Mouse (Mus musculus): ENCODE results near the gene Fancm. TPM values are rescaled to one million over a fixed set of nuclear protein-coding genes. Genes with fewer than 3 reads are reported as not detected.

Fancm gene
- polyA plus RNA-seq, 1 experiment from 2014 or later = 8.4 TPM

GRCm38 (mm10) chr12:65066234-65066633, 9.2 kb upstream of the Fancm start:
- no peaks in the 10 kb centered on the region for H3K27me3 ChIP-seq (ENCODE audit: insufficient read depth, low read length)
- no peak overlapping the region for H3K4me2 ChIP-seq (replicated peaks; ENCODE audit: low read depth, low read length)
- 0 out of 2 replicates have a peak, but pooled peaks cover 3% of the 10 kb centered on the region for H3K4me1 ChIP-seq (ENCODE audit: insufficient read depth, low read length)
- no peak for ATAC-seq (ENCODE audit: low FRiP score, low TSS enrichment)
- H3K4me3 ChIP-seq (ENCODE audit: low read length) = no peak overlapping the region
- H3K27ac ChIP-seq (ENCODE audit: low read length) = no peak overlapping the region
- H3K9ac ChIP-seq (replicated peaks; ENCODE audit: low read length) = no peak overlapping the region
- peaks cover 30% of the 10 kb centered on the region for H3K36me3 ChIP-seq (ENCODE audit: insufficient read depth, low read length)
- 70% methylated on average over 3 of the region's 3 CpGs for WGBS
- no peaks in the 10 kb centered on the region for H3K9me3 ChIP-seq (ENCODE audit: low read length)

DNA sequence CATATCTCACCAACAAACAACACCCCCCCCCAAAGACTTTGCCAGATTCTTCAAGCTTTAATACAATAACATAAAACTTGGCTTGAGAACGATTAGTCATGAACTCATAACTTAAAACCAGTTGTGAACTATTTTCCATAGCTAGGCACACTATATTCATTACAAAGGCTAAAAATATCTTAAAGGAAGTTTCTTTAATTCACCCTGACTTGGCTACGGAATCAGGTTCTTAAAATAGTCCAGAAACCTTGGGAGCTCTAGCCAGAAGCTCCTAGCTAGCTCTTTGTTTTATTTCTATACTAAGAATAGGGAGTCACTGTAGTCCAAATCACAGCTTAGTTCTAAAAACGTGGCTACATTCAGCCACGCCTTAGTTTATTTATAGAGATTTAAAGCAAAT, 7.0 kb upstream of the Fancm start:
- no peak overlapping the region for H3K27ac ChIP-seq (ENCODE audit: low read length)
- no peaks in the 10 kb centered on the region for H3K9me3 ChIP-seq (ENCODE audit: low read length)
- ATAC-seq (ENCODE audit: low FRiP score, low TSS enrichment) = no peak
- H3K4me2 ChIP-seq (replicated peaks; ENCODE audit: low read depth, low read length) = no peak overlapping the region
- no peak overlapping the region for H3K9ac ChIP-seq (replicated peaks; ENCODE audit: low read length)
- 69% methylated on average over 4 of the region's 4 CpGs for WGBS
- no peaks in the 10 kb centered on the region for H3K27me3 ChIP-seq (ENCODE audit: insufficient read depth, low read length)
- peaks cover 25% of the 10 kb centered on the region for H3K36me3 ChIP-seq (ENCODE audit: insufficient read depth, low read length)
- 0 out of 2 replicates have a peak, but pooled peaks cover 11% of the 10 kb centered on the region for H3K4me1 ChIP-seq (ENCODE audit: insufficient read depth, low read length)
- H3K4me3 ChIP-seq (ENCODE audit: low read length) = no peak overlapping the region

DNA sequence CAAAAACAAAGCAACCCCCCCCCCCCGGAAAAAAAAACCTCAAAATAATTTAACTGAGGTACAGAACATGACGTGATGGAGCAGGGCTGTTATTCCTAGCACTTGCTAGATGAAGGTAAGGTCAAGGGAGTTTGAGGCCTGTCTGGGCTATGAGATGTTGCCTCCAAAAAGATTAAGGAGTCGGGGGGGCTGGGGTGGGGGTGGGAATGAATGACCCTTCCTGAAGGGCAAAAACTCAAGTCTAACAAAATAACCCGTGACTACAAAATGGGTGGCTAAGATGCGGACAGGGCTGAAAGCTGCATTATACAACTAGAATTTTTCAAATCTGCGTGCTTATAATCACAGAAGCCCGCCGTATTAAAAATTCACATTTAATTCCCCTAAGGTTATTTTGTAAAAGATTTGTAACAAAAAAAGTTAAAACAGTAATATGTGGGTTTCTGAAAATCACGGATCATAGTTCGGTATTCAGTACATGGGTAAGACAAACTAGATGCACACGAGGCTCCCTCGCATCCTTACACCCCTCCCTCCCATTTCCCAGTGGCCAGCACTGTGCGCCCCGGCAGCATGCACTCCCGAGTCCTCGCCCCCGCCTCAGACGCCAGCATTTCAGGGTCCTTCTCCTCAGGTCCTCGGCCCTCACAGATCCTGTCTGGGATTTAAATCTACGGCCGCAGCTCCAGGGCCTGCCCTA, 2.3 kb upstream of the Fancm start:
- H3K9me3 ChIP-seq (ENCODE audit: low read length) = no peaks in the 10 kb centered on the region
- H3K9ac ChIP-seq (replicated peaks; ENCODE audit: low read length) = peak overlapping the region; percentile 80
- H3K27ac ChIP-seq (ENCODE audit: low read length) = peak overlapping the region; percentile 93
- H3K4me3 ChIP-seq (ENCODE audit: low read length) = peak overlapping the region; percentile 62
- peak; percentile 82 for ATAC-seq (ENCODE audit: low FRiP score, low TSS enrichment)
- H3K4me2 ChIP-seq (replicated peaks; ENCODE audit: low read depth, low read length) = peak overlapping the region; percentile 79
- 1% methylated on average over 21 of the region's 21 CpGs for WGBS
- H3K27me3 ChIP-seq (ENCODE audit: insufficient read depth, low read length) = no peaks in the 10 kb centered on the region
- peaks cover 9% of the 10 kb centered on the region for H3K36me3 ChIP-seq (ENCODE audit: insufficient read depth, low read length)
- peaks cover 29% of the 10 kb centered on the region for H3K4me1 ChIP-seq (ENCODE audit: insufficient read depth, low read length)

- Histone ChIP-seq H3K9ac (replicated peaks; ENCODE audit: low read length) (peak within 1 kb of the TSS; percentile 80), H3K27ac (ENCODE audit: low read length) (peak within 1 kb of the TSS; percentile 93), H3K9me3 (ENCODE audit: low read length) (no peaks in the 10 kb centered on the region), H3K36me3 (ENCODE audit: insufficient read depth, low read length) (peaks cover 6% of the 10 kb centered on the region), H3K27me3 (ENCODE audit: insufficient read depth, low read length) (no peaks in the 10 kb centered on the region), H3K4me3 (ENCODE audit: low read length) (peak within 1 kb of the TSS; percentile 62), H3K4me1 (ENCODE audit: insufficient read depth, low read length) (peaks cover 29% of the 10 kb centered on the region), H3K4me2 (replicated peaks; ENCODE audit: low read depth, low read length) (peak within 1 kb of the TSS; percentile 79)
- ATAC-seq (ENCODE audit: low FRiP score, low TSS enrichment) = peak; percentile 99
- under 1% methylated on average over 49 of the region's 49 CpGs for WGBS
Observed at GRCm38 (mm10) chr12:65073611-65074178, 1.7 kb upstream of the Fancm start, which contains the start of gene Fkbp3. TSS of gene Fkbp3 (minus strand) at chr12:65074007.

DNA sequence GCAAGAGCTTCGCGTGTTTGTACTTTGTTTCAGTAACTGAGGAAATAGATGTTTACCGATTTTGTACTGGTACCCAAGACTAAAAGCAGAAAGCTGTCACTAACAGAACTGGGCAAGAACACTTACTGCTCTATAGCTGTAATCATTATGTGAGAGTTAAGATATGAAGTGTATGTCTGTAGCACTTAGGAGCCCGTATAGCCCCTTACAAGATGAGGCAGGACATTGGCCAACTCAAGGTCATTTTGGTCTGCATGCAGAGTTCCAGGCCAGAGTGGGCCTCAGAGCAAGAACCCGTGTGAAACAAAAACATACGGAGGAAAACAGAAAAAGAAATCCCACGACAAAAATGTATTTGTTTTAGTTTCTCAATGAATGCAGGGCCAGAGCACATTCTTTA, 752 bp upstream of the Fancm start:
- peaks cover 29% of the 10 kb centered on the region for H3K4me1 ChIP-seq (ENCODE audit: insufficient read depth, low read length)
- no peaks in the 10 kb centered on the region for H3K9me3 ChIP-seq (ENCODE audit: low read length)
- ATAC-seq (ENCODE audit: low FRiP score, low TSS enrichment) = no peak
- peak overlapping the region; percentile 93 for H3K27ac ChIP-seq (ENCODE audit: low read length)
- H3K9ac ChIP-seq (replicated peaks; ENCODE audit: low read length) = 0 out of 2 replicates have a peak overlapping the region, but pooled peaks have one; percentile 80
- peak overlapping the region; percentile 62 for H3K4me3 ChIP-seq (ENCODE audit: low read length)
- WGBS = 42% methylated on average over 7 of the region's 7 CpGs
- H3K36me3 ChIP-seq (ENCODE audit: insufficient read depth, low read length) = peaks cover 4% of the 10 kb centered on the region; the same call in 1 of the 2 replicates
- no peaks in the 10 kb centered on the region for H3K27me3 ChIP-seq (ENCODE audit: insufficient read depth, low read length)
- H3K4me2 ChIP-seq (replicated peaks; ENCODE audit: low read depth, low read length) = peak overlapping the region; percentile 79

GRCm38 (mm10) chr12:65075733-65076310, 419 bp downstream of the Fancm start:
- Histone ChIP-seq H3K4me1 (ENCODE audit: insufficient read depth, low read length) (peaks cover 26% of the 10 kb centered on the region), H3K27ac (ENCODE audit: low read length) (peak overlapping the region; percentile 75), H3K9me3 (ENCODE audit: low read length) (no peaks in the 10 kb centered on the region), H3K4me2 (replicated peaks; ENCODE audit: low read depth, low read length) (peak overlapping the region; percentile 79), H3K36me3 (ENCODE audit: insufficient read depth, low read length) (peaks cover 3% of the 10 kb centered on the region; the same call in 1 of the 2 replicates), H3K4me3 (ENCODE audit: low read length) (peak overlapping the region; percentile 62), H3K27me3 (ENCODE audit: insufficient read depth, low read length) (no peaks in the 10 kb centered on the region), H3K9ac (replicated peaks; ENCODE audit: low read length) (peak overlapping the region; percentile 80)
- ATAC-seq (ENCODE audit: low FRiP score, low TSS enrichment) = peak; percentile 0; the same call in 1 of the 2 replicates
- 0% methylated on average over 33 of the region's 41 CpGs for WGBS

DNA sequence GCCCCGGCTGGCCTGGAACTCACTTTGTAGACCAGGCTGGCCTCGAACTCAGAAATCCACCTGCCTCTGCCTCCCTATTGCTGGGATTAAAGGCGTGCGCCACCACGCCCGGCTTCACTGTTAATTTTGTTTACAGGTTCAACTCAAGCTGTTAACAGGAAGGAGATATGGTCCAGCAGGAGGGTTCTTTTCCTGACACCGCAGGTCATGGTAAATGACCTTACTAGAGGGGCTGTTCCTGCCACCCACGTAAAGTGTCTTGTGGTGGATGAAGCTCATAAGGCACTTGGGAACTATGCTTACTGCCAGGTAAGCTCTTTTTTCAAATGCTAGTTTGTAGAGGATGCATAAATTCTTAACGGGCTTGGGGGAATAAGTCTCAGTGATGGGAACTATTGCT, 1.5 kb downstream of the Fancm start:
- ATAC-seq (ENCODE audit: low FRiP score, low TSS enrichment) = no peak
- Histone ChIP-seq H3K4me3 (ENCODE audit: low read length) (no peak overlapping the region), H3K9me3 (ENCODE audit: low read length) (no peaks in the 10 kb centered on the region), H3K4me1 (ENCODE audit: insufficient read depth, low read length) (peaks cover 26% of the 10 kb centered on the region), H3K9ac (replicated peaks; ENCODE audit: low read length) (0 out of 2 replicates have a peak overlapping the region, but pooled peaks have one; percentile 80), H3K27me3 (ENCODE audit: insufficient read depth, low read length) (no peaks in the 10 kb centered on the region), H3K4me2 (replicated peaks; ENCODE audit: low read depth, low read length) (peak overlapping the region; percentile 79), H3K27ac (ENCODE audit: low read length) (no peak overlapping the region), H3K36me3 (ENCODE audit: insufficient read depth, low read length) (peaks cover 4% of the 10 kb centered on the region; the same call in 1 of the 2 replicates)
- 71% methylated on average over 9 of the region's 9 CpGs for WGBS

DNA sequence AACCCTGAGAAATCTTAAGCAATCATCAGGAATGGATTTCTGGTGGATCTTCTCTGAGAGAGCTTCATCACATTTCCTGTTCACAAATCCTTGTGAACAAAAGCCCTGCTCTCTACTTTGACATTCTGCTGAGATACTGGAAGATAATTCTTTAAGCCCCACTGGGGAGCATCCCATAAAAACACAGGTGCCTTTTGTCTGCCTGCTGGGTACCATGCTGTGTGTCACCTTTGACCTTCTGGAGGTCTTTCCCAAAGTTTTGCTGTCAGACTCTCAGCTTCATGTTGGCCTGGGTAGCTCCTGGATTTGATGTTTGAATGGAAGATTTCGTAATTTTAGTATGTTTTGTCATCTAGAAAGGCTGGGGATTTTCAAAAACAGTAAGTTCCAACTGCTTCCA, 33.3 kb downstream of the Fancm start:
- Histone ChIP-seq H3K4me1 (ENCODE audit: insufficient read depth, low read length) (no peaks in the 10 kb centered on the region), H3K36me3 (ENCODE audit: insufficient read depth, low read length) (peaks cover 29% of the 10 kb centered on the region), H3K9me3 (ENCODE audit: low read length) (no peaks in the 10 kb centered on the region), H3K27ac (ENCODE audit: low read length) (no peak overlapping the region), H3K27me3 (ENCODE audit: insufficient read depth, low read length) (no peaks in the 10 kb centered on the region), H3K4me3 (ENCODE audit: low read length) (no peak overlapping the region), H3K4me2 (replicated peaks; ENCODE audit: low read depth, low read length) (no peak overlapping the region), H3K9ac (replicated peaks; ENCODE audit: low read length) (no peak overlapping the region)
- WGBS = 72% methylated on average over 1 of the region's 1 CpGs
- ATAC-seq (ENCODE audit: low FRiP score, low TSS enrichment) = no peak

DNA sequence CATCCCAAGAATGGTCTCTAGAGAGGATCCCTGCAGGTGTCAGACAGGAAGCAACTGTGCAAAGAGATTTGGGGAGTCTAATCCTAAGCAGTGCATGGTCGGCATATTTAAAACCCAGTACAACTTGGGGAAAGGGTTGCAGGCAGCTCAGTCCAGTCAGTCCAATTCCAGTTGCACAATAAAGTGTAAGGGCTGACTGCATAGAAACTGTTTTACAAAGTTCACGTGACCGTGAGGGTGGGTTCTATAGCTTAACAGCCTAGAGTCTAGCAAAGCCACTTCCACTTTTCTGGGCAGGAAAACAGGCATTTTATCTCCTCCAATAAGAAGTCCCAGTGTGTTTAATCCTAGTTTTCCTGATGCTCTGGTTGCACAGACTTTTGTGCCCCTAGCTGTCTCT, 36.1 kb downstream of the Fancm start:
- no peak overlapping the region for H3K27ac ChIP-seq (ENCODE audit: low read length)
- H3K4me1 ChIP-seq (ENCODE audit: insufficient read depth, low read length) = no peaks in the 10 kb centered on the region
- no peaks in the 10 kb centered on the region for H3K27me3 ChIP-seq (ENCODE audit: insufficient read depth, low read length)
- no peak overlapping the region for H3K4me2 ChIP-seq (replicated peaks; ENCODE audit: low read depth, low read length)
- no peak for ATAC-seq (ENCODE audit: low FRiP score, low TSS enrichment)
- no peaks in the 10 kb centered on the region for H3K9me3 ChIP-seq (ENCODE audit: low read length)
- WGBS = 90% methylated on average over 3 of the region's 3 CpGs
- no peak overlapping the region for H3K9ac ChIP-seq (replicated peaks; ENCODE audit: low read length)
- peaks cover 16% of the 10 kb centered on the region for H3K36me3 ChIP-seq (ENCODE audit: insufficient read depth, low read length)
- H3K4me3 ChIP-seq (ENCODE audit: low read length) = no peak overlapping the region
